Mouse (Mus musculus) heart, embryonic 15.5 days (tissue): Measurements from ENCODE around the gene Pgf. TPM values are rescaled to one million over a fixed set of nuclear protein-coding genes. Genes with fewer than 3 reads are reported as not detected.

Source experiments
- ATAC-seq: fragments of 200-750 bp; cut with Nextera tagmentation; replicated peaks from 2 replicates; pipeline ENCODE4 v1.8.0; 2017; ENCODE audit warnings: low read depth, moderate TSS enrichment; ENCODE audit not compliant: insufficient number of reproducible peaks, insufficient read depth, low FRiP score
- H3K27ac ChIP-seq: fragments of 300-500 bp; sonication (generic); 2 replicates; pipeline ENCODE4 v1.5.1; 2015; ENCODE audit warnings: mild to moderate bottlenecking, inconsistent platforms
- H3K27me3 ChIP-seq: fragments of 300-500 bp; sonication (generic); 2 replicates; pipeline ENCODE4 v1.6.1; 2015; ENCODE audit warnings: inconsistent platforms
- H3K36me3 ChIP-seq: fragments of 300-500 bp; sonication (generic); 2 replicates; pipeline ENCODE4 v1.6.1; 2015; ENCODE audit warnings: mild to moderate bottlenecking, inconsistent platforms
- H3K4me1 ChIP-seq: fragments of 300-500 bp; sonication (generic); replicated peaks from 2 replicates; pipeline ENCODE4 v1.6.1; 2015; ENCODE audit warnings: inconsistent platforms
- H3K4me2 ChIP-seq: fragments of 300-500 bp; sonication (generic); 2 replicates; pipeline ENCODE4 v1.6.1; 2015; ENCODE audit warnings: inconsistent platforms, mild to moderate bottlenecking, moderate library complexity
- H3K4me3 ChIP-seq: fragments of 300-500 bp; sonication (generic); 2 replicates; pipeline ENCODE4 v1.5.1; 2015; ENCODE audit warnings: mild to moderate bottlenecking, inconsistent platforms
- H3K9ac ChIP-seq: fragments of 300-500 bp; sonication (generic); 2 replicates; pipeline ENCODE4 v1.6.1; 2015; ENCODE audit warnings: mild to moderate bottlenecking, inconsistent platforms
- H3K9me3 ChIP-seq: fragments of 300-500 bp; sonication (generic); replicated peaks from 2 replicates; pipeline ENCODE4 v1.6.1; 2016; ENCODE audit warnings: inconsistent platforms
- WGBS: fragments of 180-500 bp; shearing (Covaris S2); methylation state at CpG from one replicate; pipeline ENCODE4 v1.1.7; 2015; ENCODE audit warnings: mixed read lengths; 5-methylcytosine and 5-hydroxymethylcytosine counted together
- polyA plus RNA-seq: library from polyadenylated mRNA; unstranded; fragments of >200 nt; fragmentation: Nextera tagmentation; extraction: Ambion mirVana; gene quantifications from 2 replicates; pipeline ENCODE4 v1.2.1, GENCODE M21; 2015

Gene Pgf
- polyA plus RNA-seq, 1 experiment from 2014 or later: 9.5 TPM

- ATAC-seq: no peak
- Histone ChIP-seq H3K4me3 (no peak overlapping the region), H3K4me2 (no peak overlapping the region), H3K27me3 (no peaks in the 10 kb centered on the region), H3K27ac (no peak overlapping the region), H3K4me1 (peaks cover 29% of the 10 kb centered on the region), H3K9me3 (no peaks in the 10 kb centered on the region), H3K36me3 (no peaks in the 10 kb centered on the region), H3K9ac (no peak overlapping the region)
- WGBS: 71% methylated on average over 7 of the region's 7 CpGs
Observed at GRCm38 (mm10) chr12:85190290-85190689, 12.7 kb upstream of the Pgf start.

DNA sequence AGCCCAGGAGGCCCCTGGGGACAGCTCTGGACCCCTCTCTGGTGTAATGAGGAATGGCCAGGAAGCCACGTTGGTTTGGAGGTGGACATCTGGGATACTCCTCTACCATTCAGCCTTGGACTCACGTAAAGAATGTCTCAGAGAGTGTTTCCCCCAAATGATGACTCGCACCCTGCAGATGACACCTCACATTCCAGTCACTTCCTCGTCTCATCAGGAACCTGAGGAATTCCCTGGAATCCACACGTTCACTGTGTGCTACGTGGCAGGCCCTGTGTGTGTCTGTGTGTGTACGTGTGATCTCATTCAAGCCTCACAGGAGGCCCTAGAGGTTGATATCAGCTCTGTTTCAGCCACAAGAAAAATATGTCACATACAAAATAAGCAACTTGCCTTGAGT, 8.8 kb upstream of the Pgf start:
- Histone ChIP-seq H3K9ac (no peak overlapping the region), H3K4me3 (no peak overlapping the region), H3K4me1 (peaks cover 27% of the 10 kb centered on the region), H3K4me2 (no peak overlapping the region), H3K27me3 (peaks cover 3% of the 10 kb centered on the region; the same call in 1 of the 2 replicates), H3K36me3 (no peaks in the 10 kb centered on the region), H3K27ac (peak overlapping the region; percentile 59), H3K9me3 (no peaks in the 10 kb centered on the region)
- WGBS: 54% methylated on average over 7 of the region's 7 CpGs
- no peak for ATAC-seq

GRCm38 (mm10) chr12:85185810-85186209, 8.2 kb upstream of the Pgf start:
- peak; percentile 67 for ATAC-seq
- Histone ChIP-seq H3K9ac (no peak overlapping the region), H3K27me3 (peaks cover 3% of the 10 kb centered on the region; the same call in 1 of the 2 replicates), H3K36me3 (no peaks in the 10 kb centered on the region), H3K9me3 (no peaks in the 10 kb centered on the region), H3K4me2 (no peak overlapping the region), H3K4me1 (peaks cover 29% of the 10 kb centered on the region), H3K4me3 (no peak overlapping the region), H3K27ac (peak overlapping the region; percentile 59)
- 32% methylated on average over 8 of the region's 8 CpGs for WGBS

GRCm38 (mm10) chr12:85184118-85184517, 6.5 kb upstream of the Pgf start:
- H3K36me3 ChIP-seq: no peaks in the 10 kb centered on the region
- 45% methylated on average over 5 of the region's 5 CpGs for WGBS
- peaks cover 8% of the 10 kb centered on the region; the same call in 1 of the 2 replicates for H3K27me3 ChIP-seq
- H3K4me1 ChIP-seq: peaks cover 29% of the 10 kb centered on the region
- H3K27ac ChIP-seq: no peak overlapping the region
- H3K9me3 ChIP-seq: no peaks in the 10 kb centered on the region
- H3K4me2 ChIP-seq: no peak overlapping the region
- H3K9ac ChIP-seq: no peak overlapping the region
- H3K4me3 ChIP-seq: no peak overlapping the region
- ATAC-seq: no peak

GRCm38 (mm10) chr12:85182898-85183297, 5.3 kb upstream of the Pgf start:
- no peaks in the 10 kb centered on the region for H3K36me3 ChIP-seq
- peaks cover 13% of the 10 kb centered on the region for H3K27me3 ChIP-seq
- WGBS: 71% methylated on average over 5 of the region's 5 CpGs

GRCm38 (mm10) chr12:85182345-85182643, 4.7 kb upstream of the Pgf start:
- H3K4me2 ChIP-seq: peak overlapping the region; percentile 34

More at GRCm38 (mm10) chr12:85182898-85183297, 5.3 kb upstream of the Pgf start:
- Histone ChIP-seq H3K27ac (no peak overlapping the region), H3K4me3 (no peak overlapping the region), H3K4me1 (peaks cover 30% of the 10 kb centered on the region), H3K9me3 (no peaks in the 10 kb centered on the region), H3K9ac (no peak overlapping the region), H3K4me2 (no peak overlapping the region)
- ATAC-seq: no peak

DNA sequence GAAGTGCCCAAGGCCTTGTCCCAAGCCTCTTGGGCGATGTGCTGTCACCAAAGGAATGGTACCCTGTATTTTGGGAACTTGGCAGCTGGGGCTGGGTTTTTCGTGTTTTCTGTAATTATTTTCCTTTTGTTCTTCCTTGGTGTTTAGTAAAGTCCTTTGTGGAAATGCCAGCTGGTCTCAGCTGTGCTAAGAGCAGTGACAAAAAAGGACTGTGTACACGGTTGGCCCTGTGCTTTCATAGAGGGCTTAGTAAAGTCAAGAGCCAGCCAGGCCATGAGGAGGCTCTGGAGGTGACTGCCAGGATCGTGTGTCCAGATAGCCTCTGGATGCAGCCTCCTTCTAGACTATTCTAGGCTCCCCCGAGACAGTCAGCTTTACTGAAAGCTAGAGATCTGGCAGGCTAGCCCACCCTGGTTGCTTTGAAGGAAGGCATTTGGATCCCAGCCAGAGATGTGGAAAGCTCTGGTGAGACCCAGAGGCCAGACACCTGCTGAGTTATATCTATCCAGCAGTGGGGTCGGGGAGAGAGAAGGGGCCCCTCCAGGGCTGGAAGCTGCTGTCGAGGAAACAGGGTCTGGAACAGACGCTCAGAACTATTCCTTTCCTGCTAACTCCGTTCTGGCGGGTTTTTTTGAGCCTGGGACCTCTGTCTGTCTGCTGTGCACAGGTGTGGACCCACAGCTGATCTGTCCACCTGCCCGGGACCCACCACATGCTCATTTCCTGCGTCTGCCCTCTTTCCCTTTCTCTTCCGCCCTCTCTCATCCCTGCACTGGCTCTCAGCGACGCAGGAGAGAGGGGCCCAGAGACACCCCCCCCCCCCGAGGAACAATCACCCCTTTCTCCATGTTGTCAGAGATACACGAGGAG, 4.1 kb upstream of the Pgf start:
- H3K9ac ChIP-seq: no peak overlapping the region
- no peak for ATAC-seq
- H3K9me3 ChIP-seq: no peaks in the 10 kb centered on the region
- peaks cover 42% of the 10 kb centered on the region for H3K4me1 ChIP-seq
- no peak overlapping the region for H3K27ac ChIP-seq
- 17% methylated on average over 16 of the region's 17 CpGs for WGBS
- H3K4me3 ChIP-seq: no peak overlapping the region
- peaks cover 13% of the 10 kb centered on the region for H3K27me3 ChIP-seq
- H3K36me3 ChIP-seq: no peaks in the 10 kb centered on the region
- H3K4me2 ChIP-seq: peak overlapping the region; percentile 34

More at GRCm38 (mm10) chr12:85182345-85182643, 4.7 kb upstream of the Pgf start:
- Histone ChIP-seq H3K4me1 (peaks cover 36% of the 10 kb centered on the region), H3K27ac (no peak overlapping the region), H3K4me3 (no peak overlapping the region), H3K27me3 (peaks cover 13% of the 10 kb centered on the region), H3K36me3 (no peaks in the 10 kb centered on the region), H3K9me3 (no peaks in the 10 kb centered on the region), H3K9ac (no peak overlapping the region)
- no peak for ATAC-seq
- WGBS: 31% methylated on average over 8 of the region's 8 CpGs

- Histone ChIP-seq H3K9ac (no peak overlapping the region), H3K36me3 (no peaks in the 10 kb centered on the region), H3K9me3 (no peaks in the 10 kb centered on the region), H3K27me3 (peaks cover 13% of the 10 kb centered on the region), H3K4me3 (no peak overlapping the region), H3K4me2 (no peak overlapping the region), H3K4me1 (peaks cover 58% of the 10 kb centered on the region), H3K27ac (no peak overlapping the region)
- WGBS: 84% methylated on average over 2 of the region's 2 CpGs
- ATAC-seq: no peak
Observed at GRCm38 (mm10) chr12:85178294-85178693, 704 bp upstream of the Pgf start.

DNA sequence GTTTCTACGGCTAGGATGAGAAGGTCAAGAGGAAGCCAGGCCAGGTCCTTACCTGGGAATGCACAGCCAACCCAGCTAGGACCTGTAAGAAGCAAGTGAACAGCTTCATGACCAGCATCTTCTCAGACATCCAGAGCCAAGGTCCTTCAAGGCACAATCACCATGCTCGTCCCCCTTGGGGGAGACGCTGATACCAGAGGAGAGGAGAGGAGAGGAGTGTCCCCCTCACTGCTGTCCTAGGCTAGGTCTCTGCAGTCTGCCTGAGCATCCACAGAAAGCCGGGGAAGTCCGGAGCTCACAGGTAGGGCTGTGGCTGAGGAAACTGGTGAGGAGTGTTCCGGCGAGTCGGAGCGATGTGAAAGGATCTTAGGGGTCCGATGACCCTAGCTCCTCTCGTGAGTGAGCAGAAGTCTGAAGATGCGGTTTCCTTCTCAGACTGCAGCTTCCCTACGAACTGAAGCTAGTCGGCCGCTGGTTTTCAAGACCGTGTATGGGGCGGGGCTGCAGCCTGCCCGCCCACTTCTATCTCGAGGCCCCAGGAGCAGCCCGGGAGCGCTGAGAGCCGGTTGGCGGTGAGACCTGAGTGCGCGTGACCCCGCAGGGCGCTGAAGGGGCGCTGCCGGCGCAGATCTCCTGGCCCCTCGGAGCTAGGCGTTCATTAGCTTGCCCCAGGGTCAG, 605 bp downstream of the Pgf start:
- H3K9ac ChIP-seq: peak overlapping the region; percentile 43
- peaks cover 9% of the 10 kb centered on the region for H3K27me3 ChIP-seq
- H3K4me2 ChIP-seq: peak overlapping the region; percentile 74
- H3K36me3 ChIP-seq: no peaks in the 10 kb centered on the region
- peak overlapping the region; percentile 42 for H3K4me3 ChIP-seq
- ATAC-seq: peak; percentile 60
- WGBS: 2% methylated on average over 32 of the region's 32 CpGs
- H3K27ac ChIP-seq: 0 out of 2 replicates have a peak overlapping the region, but pooled peaks have one; percentile 53
- peaks cover 62% of the 10 kb centered on the region for H3K4me1 ChIP-seq
- H3K9me3 ChIP-seq: no peaks in the 10 kb centered on the region

- peak overlapping the region; percentile 42 for H3K4me3 ChIP-seq
- H3K27me3 ChIP-seq: peaks cover 9% of the 10 kb centered on the region
- 16% methylated on average over 11 of the region's 11 CpGs for WGBS
- H3K36me3 ChIP-seq: no peaks in the 10 kb centered on the region
- peak overlapping the region; percentile 43 for H3K9ac ChIP-seq
- H3K27ac ChIP-seq: peak overlapping the region; percentile 53
- H3K4me2 ChIP-seq: peak overlapping the region; percentile 74
- H3K9me3 ChIP-seq: no peaks in the 10 kb centered on the region
- peaks cover 54% of the 10 kb centered on the region for H3K4me1 ChIP-seq
- peak; percentile 66 for ATAC-seq
Observed at GRCm38 (mm10) chr12:85175926-85176845, 1.4 kb downstream of the Pgf start.
